Mouse (Mus musculus) thymus, adult 18-20 months (tissue): Measurements from ENCODE around the gene Pga5.

Experiments used
- DNase-seq, 2 experiments: peaks; one replicate each; pipeline ENCODE4 v3.0.0; 2022; ENCODE audit warnings: mixed read lengths in 2 of 2

Gene Pga5

DNA sequence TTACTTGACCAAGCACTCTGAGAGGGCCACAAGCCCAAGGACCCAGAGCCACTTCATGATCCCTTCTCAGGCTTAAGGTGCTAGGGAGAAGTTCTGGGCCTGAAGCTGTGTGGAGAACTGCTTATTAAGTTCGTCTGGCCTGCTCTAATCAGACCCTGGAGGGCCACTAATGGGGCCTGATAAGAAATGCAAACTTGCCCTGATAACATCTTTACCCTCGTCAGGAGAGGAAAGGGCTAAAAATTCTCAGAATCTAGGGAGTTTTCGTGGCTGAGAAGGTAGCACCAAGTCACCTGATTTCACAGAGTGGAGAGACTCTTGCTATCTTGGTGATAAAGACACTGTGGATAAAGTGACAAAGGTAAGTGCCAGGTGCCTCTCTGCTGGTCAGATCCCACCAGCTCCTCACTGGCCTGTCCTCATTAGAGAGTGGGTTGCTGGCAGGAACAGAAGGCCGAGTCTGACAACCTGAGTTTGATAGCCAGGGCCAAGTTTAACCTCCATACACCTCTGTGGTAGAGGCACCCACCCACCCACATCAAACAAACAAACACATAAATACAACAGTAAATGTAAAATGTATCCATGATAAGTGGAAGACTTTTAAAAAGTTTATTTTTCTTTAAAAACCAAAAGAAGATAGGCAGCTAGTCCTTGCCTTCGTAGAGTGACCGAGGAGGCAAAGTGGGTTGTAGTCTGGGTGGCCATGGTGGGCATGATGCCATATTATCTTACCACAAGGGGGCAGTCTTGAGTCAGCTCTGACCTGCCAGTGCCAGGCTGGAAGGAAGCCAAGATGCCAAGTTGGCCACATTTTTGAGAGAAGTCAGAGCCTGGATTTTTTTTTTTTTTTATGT is at the start of gene Pga5:
Gene Pga5 (minus strand): TSS at position 157 of the 857 bp plus-strand sequence.
- DNase-seq = peak; percentile 14 to 31

GRCm38 (mm10) chr19:10724629-10725363 is 46.9 kb upstream of the Pga5 start:
- DNase-seq = no peak

GRCm38 (mm10) chr19:10723649-10724048 is 45.8 kb upstream of the Pga5 start:
- no peak for DNase-seq

- no peak for DNase-seq
Measured at GRCm38 (mm10) chr19:10723084-10723483, 45.2 kb upstream of the Pga5 start.

GRCm38 (mm10) chr19:10721064-10721463 is 43.2 kb upstream of the Pga5 start:
- DNase-seq = no peak

DNA sequence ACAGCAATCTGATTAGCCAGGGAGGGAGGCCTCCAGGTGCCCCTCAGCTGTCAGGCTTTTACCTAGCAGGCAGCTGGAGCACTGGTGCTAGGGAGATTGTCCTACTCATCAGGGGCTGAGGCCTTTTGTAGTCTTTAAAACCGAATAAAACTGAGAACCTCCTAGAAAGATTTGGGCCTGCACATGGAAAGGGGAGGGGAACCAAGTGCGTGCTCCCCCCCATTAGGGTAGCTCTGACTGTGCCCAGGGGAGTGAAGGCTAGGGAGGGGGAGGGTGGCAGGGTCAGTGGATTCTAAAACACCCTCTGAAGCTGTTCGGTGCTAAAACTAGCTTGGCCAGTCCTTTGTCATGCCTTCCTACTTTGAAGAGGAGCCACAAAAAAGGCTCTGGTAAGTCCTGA is 42.7 kb upstream of the Pga5 start:
- DNase-seq = no peak

- DNase-seq = no peak
Measured at GRCm38 (mm10) chr19:10719751-10720150, 41.9 kb upstream of the Pga5 start.

DNA sequence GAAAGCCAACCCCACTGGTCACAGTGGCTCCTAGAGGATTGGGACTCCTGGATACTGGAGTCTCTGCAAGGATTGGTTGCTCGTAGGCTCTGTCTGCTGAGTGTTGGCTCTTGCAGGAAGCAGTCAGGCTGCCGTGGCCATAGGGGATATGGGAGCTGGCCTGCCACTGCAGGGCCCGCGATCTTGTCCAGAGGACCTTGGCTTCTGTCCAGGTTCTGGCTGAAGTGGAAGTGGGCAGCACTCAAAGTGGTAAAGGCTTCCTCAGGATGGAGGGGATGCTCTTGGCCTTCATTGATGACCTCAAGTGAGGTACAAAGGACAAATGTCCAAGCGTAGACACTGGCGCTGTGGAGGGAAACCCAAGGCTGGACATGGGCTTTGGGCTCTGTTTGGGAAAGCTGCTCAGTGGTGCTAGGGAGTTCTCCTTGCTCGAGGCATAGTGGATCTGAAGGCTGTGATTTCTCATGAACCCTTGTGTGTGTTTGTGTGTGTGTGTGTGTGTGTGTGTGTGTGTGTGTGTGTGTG is 40.4 kb upstream of the Pga5 start:
- DNase-seq = no peak

DNA sequence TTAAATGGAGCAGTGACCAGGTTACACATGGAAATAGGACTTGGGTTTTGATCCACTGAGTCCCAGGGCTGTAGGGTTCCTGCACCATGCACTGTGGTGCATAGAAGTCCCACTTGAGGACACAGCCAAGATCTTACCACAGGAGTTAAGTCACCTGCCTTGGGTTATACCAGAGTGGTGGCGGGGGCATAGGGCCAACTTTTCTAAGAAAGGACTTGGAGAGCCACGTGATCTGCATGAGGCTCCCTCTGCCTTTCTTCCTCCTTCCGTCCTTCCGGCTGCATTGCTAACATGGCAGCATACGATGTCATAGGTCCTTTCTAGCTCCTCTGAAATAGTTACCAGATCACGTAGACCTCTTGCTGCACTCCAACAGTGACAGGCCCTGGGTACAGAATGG is 37.6 kb upstream of the Pga5 start:
- DNase-seq = no peak

- DNase-seq = peak; percentile 51 to 67
Measured at GRCm38 (mm10) chr19:10714682-10715475, 37.0 kb upstream of the Pga5 start.

GRCm38 (mm10) chr19:10714168-10714567 is 36.3 kb upstream of the Pga5 start:
- no peak for DNase-seq

- no peak for DNase-seq
Measured at GRCm38 (mm10) chr19:10713551-10713950, 35.7 kb upstream of the Pga5 start.

GRCm38 (mm10) chr19:10712646-10713045 is 34.8 kb upstream of the Pga5 start:
- no peak for DNase-seq

DNA sequence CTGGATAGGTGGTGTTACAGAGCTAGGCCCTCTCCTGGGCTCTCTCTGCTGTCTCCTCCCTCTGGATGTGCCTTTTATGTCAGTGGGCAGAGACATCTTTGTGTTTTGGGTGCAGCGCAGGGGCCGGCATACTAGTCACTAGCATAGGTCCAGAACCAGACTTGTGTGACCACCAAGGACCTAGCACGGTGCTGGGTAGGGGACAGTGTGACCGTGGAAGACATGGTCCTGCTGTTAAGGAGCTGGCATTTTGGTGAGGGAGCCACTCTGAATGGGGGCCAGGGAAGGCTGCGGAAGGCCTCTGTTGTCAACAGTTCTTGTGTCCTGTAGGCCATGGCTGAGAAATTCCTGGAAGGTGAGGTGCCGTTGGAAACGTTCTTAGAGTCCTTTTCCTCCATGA is 34.3 kb upstream of the Pga5 start:
- DNase-seq = no peak

GRCm38 (mm10) chr19:10710751-10711150 is 32.9 kb upstream of the Pga5 start:
- DNase-seq = no peak

DNA sequence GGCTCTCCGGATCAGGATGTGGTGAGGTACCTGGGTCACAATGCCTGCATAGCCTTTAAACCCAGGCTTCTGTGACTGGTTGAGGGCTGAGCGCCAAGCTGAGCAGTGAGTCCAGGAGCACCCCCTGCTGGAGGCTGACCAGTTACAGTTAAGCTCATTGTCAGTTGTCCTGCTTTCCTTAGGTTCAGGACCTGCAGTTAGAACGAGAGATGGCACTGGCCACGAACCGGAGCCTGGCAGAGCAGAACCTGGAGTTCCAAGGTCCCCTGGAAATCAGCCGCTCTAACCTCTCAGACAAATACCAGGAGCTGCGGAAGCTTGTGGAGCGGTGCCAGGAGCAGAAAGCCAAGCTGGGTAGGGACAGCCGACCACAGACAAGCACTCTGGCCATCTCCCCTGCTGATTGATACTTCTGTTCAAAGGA is 32.2 kb upstream of the Pga5 start:
- DNase-seq = peak in 1 of 2 experiments; percentile 47

GRCm38 (mm10) chr19:10709360-10710087 is 31.7 kb upstream of the Pga5 start:
- DNase-seq = peak; percentile 64 to 75

- DNase-seq = no peak
Measured at GRCm38 (mm10) chr19:10708900-10709299, 31.0 kb upstream of the Pga5 start.

GRCm38 (mm10) chr19:10707881-10708280 is 30.0 kb upstream of the Pga5 start:
- DNase-seq = no peak

DNA sequence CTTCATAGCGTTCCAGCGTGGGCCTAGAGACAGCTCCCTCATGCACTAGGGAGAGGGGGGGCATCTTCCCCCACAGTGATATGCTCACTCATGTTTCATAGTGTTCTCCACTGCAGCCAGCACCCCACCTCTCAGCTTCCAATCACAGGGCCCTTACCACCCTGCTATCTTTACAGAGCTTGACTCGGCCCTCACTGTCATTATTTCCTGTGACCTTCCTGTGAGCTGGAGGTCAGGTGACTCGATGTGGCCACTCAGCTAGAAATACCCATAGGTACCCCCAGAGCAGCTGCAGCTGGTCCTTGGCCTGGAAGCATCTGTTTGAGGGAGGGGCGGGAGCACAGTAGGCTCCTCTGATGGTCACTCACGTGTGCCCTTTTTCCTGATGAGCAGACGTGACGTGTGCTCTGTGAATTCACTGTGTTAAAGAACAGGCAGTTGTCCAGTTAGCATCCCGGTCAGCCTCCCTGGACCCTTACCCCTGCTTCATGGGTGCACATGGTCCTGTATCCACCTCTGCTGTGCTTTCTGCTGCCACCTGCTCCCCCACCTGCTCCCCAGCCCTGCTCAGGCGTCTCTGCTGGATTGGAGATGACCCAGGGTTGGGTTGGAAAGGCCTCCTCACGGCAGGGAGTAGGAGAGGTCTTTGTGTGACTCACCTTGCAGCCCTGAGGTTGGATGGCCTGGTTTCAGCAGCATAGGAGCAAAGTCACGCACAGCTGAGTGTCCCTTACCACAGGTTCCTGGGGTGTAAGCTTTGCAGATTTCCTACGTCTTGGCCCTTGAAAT is 29.4 kb upstream of the Pga5 start:
- DNase-seq = no peak

DNA sequence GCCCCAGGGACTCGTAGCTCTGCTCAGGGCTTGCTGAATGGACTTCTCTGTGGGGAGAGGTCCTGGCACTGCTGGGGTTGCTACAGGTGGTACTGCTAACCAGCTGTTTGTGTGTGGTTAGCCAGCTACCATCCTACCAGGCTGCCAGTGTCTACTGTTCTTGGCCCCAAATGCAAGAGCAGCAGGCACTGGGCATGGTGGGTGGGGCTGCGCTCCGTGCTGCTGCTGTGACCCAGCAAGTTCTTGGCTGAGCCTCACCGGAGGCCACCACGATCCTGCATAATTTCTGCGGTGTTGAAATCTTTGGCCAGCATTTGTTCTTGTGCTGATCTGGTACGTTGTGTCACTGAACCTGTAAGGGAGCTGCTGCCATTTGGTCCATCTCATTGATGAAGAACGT is 25.6 kb upstream of the Pga5 start:
- DNase-seq = no peak
